Mouse (Mus musculus) brain, embryonic 14.5 days (tissue): ENCODE results near the gene Nudt13. TPM values are rescaled to one million over a fixed set of nuclear protein-coding genes. Genes with fewer than 3 reads are reported as not detected.
A peak's percentile ranks its signal among the peaks of the same experiment; 100 is the strongest.

Experiments
- DNase-seq: peaks from one replicate; pipeline ENCODE4 v3.0.0-alpha.2; 2011; ENCODE audit warnings: low read depth
- CTCF ChIP-seq: fragments of 200-500 bp; IDR thresholded peaks from 2 replicates; pipeline ENCODE4 v1.5.1; 2012; ENCODE audit warnings: inconsistent platforms, mild to moderate bottlenecking, moderate library complexity, borderline replicate concordance; ENCODE audit not compliant: insufficient read depth, insufficient read length; ENCODE audit errors: extremely low read depth
- POLR2A ChIP-seq: fragments of 200-500 bp; IDR thresholded peaks from 2 replicates; pipeline ENCODE4 v1.6.1; 2012; ENCODE audit warnings: mild to moderate bottlenecking, inconsistent platforms, borderline replicate concordance; ENCODE audit not compliant: poor library complexity, insufficient read depth, insufficient read length, severe bottlenecking; ENCODE audit errors: extremely low read depth
- polyA plus RNA-seq: library from polyadenylated mRNA; depleted of rRNA; stranded (reverse); fragments of >200 nt; gene quantifications from 2 replicates; pipeline ENCODE4 v1.2.3, GENCODE M21; 2012; rRNA removed

Nudt13 gene
- polyA plus RNA-seq: 16.5 and 17.4 TPM in 2 replicates

DNA sequence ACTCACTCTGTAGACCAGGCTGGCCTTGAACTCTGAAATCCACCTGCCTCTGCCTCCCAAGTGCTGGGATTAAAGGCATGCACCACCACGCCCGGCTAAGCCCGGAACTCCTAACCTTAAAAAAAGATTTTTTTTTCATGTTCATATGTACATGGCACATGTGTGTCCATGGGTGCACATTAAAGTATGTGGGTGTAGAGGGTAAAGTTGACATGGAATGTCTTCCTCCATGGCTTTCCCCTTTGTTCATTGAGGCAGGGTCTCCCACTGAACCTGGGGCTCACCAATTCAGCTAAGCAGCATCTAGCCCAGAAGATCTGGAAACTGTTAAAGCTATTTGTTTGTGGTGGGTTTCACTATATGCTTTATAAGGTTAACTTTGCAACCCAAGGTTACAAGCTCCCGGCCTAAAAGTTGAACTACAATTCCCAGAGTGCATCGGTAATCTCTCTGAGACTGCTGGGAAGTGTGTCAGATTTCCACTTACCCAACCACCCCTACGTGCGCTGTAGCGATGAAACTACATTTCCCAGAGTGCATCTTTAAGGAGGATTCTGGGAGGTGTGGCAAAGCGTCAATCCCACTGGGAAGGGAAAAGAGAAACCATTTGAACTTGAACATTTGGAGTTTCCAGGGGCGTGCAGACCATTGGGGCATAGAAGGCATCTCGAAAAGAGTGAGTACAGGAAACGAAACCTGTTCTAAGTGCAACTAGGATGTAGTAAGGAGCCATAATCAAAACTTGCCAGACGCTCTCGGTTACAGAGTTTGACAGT, at the start of gene Nudt13:
TSS of gene Nudt13 (plus strand) at position 581 of the 776 bp plus-strand sequence.
- peak; percentile 99 for DNase-seq
- TF ChIP-seq POLR2A (no peak), CTCF (no peak)

DNA sequence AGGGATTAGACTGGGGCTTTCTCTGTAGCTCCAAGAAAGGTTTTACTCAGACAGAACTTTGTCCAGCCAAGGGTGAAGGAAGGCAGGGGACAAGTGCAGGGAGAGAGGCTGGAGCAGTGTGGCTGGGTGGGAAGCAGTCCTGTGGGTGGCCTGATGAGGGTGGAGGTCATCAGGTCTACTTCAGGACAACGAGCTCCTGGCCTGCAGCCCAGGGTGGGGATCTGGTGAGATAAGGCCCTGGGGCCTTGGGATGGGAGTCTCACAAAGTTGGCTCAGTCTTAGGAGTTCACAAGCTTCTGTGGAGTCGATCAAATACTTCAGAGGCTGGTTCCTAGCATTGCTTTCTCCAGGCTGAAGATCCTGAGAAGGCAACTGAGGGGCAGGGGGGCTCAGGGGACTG, 49.2 kb upstream of the Nudt13 start:
- TF ChIP-seq CTCF: no peak
- TF ChIP-seq POLR2A: no peak

DNA sequence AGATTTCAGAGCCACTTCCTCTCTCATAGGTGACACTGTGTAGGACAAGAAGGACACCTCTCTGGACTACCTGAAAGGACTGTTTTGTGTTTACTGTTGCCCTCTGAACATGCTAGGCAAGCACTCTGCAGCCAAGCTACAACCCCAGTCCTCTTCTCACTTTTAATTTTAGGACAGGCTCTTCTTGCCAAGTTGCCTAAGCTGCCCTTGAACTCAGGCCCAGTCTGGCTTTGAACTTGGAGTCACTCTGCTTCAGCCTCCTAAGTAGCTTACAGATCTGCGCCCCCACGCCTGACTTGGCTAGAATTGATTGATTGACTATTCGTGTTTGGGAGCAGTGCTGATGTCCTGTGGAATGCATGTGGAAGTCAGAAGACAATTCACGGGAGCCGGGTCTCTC, 48.6 kb upstream of the Nudt13 start:
- DNase-seq: no peak
- TF ChIP-seq CTCF (no peak), POLR2A (no peak)

More for the DNA sequence above, 49.2 kb upstream of the Nudt13 start:
- no peak for DNase-seq

DNA sequence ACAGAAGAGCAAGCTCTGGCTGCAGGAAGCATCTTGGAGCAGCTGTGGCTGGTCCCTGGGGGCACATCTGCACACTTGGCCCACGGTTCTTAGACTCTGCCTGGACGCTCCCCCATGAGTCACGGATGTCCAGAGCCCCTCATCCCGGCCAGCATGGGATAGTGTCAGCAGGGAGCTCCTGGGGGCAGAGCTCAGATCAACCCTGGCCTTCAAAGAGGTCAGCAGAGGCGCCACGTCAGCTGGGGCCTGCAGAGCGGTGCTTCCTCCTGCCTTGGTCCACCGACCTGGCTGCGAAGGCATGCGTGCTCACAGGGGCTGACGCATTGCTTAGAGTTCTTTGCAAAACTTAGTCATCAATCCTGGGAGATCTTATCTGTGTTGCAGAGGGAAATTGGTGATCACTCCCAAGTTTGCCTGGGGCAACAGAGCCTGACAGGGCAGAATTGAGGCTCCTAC, 47.7 kb upstream of the Nudt13 start:
- DNase-seq: no peak

DNA sequence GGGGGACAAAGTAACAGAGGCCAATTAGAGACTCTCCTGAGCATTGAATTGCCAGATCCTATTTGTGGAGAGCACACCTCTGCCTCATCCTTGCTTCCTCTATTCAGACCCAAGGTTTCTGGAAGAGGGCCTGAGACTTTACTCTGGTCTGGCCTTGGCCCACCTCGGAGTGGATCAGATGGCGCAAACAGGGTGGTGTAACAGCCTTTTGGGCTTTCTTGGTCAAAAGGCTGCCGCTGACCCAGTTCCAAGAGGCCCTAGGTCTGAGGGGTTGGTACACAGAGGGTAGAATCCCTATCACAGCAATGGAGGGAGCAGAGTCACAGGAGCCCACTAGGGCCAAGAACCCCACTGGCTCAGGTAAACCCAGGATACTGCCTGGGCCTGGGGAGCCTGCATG, 46.5 kb upstream of the Nudt13 start:
- TF ChIP-seq POLR2A (no peak), CTCF (no peak)
- no peak for DNase-seq

More for the DNA sequence above, 47.7 kb upstream of the Nudt13 start:
- TF ChIP-seq CTCF: no peak
- no peak for TF ChIP-seq POLR2A

DNA sequence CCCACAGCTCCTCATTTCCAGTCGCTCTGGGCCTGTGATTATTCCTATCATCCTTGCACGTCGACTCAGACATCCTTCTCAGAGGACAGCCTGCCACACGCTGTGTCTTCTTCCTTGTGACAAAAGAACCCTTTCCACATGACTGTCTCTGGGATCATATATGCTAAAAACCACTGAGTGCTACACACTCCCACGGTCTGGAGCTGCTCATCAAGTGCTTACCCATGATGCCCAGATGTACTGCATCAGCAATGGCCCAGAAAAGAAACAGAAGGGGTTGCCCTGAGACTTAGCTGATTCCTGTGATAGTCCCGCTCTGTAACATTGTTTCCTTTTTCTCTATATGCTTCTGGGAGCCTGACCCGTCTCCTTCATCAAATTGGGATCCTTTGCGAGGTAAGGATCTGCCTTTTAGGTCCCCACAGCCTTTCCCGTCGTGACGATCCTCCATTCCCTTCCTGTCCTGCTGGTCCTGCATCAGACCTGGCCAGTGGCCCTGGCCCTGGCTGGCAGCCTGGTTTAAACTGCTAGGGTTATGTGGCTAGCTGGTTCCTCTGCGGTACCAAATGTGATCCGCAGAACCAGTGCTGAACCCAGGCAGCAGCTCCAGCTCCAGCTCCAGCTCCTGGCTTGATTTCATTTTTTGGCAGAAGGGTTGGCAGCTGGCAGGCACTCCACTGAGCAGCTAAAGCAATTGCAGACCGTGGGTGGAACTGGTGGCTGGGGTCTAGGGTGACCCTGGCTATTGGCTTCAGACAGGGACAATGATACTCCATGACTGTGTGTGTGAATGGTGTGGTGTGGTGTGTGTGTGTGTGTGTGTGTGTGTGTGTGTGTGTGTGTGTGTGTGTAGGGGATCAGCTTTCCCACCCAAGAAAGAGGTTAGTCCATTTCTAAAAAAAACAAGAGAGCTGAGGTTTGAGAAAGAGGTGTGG, 44.0 kb upstream of the Nudt13 start:
- peak; percentile 33 for DNase-seq
- no peak for TF ChIP-seq POLR2A
- no peak for TF ChIP-seq CTCF

DNA sequence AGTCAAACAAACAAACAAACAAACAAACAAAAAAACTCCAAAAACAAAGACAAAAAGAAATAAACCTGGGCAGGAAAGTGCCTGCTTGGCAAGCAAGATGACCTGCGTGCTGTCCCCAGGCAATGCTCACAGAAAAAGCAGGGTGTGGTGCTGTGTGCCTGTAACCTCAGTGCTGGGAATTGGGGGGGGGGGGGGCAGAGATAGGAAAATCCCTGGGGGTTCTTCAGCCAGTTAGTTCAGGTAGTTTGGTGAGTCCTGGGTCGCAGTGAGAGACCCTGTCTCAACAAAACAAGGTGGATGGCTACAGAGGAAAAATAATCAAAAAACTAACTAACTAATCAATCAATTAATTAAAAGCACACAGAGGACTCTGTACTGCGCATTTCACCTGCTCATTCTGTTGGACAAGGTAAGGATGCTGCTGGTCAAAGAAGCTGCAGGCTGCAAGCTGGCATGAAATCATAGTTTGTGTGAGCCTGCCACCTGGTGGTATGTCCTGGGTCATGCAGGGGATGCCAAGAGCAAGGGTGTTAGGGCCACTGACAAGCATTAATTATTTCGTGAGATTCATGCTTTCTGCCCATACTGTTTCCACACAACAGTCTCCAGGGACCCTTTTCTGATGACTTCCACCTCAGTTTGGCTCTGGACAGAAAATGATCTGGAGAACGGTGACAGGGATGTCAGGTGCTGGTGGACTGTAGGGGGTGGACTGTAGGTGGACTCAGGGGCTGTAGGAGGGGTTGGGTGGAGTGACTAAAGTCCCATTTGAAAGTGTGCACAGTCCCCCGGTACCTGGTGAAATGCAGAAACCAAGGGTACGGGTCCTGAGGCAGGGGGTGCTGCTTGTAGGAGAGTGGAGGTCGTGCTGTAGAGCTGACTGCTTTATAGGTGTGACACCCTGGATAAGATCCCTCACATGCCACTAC, 36.0 kb upstream of the Nudt13 start:
- peak; percentile 85 for DNase-seq
- no peak for TF ChIP-seq POLR2A
- peak; percentile 94 for TF ChIP-seq CTCF

DNA sequence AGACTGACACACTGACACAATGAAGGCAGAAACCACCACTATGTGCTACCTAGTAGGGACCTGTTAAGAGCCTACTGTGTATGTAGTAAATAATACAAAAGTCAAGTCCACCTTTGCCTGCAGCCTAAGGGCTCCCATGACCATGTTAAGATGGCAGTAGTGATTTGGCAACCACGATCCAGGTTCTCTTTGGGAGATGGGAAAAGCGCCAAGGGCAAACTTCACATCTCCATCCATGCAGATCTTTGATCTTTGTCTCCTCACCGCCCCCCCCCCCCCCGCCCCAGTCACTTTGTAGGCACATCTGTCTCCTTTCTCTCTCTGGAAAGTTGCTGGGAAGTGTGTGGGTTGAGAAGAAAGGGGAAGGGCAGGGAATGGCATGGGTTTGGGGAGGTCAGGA, 32.2 kb upstream of the Nudt13 start:
- TF ChIP-seq CTCF: no peak
- no peak for TF ChIP-seq POLR2A
- DNase-seq: no peak

DNA sequence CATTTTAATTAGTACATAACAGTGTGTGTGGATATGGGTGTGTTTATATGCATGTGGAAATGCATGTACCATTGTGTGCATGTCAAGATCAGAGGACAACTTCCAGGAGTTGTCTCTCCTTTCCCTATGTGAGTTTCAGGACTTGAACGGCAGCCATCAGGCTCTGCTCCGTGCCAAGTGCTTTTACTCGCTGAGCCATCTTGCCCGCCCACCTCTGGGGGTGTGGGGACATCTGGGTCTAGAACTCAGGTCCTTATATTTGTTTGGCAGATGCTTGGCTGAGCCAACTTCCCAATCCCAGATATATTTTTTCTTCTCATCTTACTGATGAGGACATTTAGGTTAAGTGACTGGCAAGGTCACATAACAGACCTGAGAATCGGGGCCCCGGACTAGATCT, 26.1 kb upstream of the Nudt13 start:
- TF ChIP-seq POLR2A: no peak
- TF ChIP-seq CTCF: no peak
- peak; percentile 28 for DNase-seq

DNA sequence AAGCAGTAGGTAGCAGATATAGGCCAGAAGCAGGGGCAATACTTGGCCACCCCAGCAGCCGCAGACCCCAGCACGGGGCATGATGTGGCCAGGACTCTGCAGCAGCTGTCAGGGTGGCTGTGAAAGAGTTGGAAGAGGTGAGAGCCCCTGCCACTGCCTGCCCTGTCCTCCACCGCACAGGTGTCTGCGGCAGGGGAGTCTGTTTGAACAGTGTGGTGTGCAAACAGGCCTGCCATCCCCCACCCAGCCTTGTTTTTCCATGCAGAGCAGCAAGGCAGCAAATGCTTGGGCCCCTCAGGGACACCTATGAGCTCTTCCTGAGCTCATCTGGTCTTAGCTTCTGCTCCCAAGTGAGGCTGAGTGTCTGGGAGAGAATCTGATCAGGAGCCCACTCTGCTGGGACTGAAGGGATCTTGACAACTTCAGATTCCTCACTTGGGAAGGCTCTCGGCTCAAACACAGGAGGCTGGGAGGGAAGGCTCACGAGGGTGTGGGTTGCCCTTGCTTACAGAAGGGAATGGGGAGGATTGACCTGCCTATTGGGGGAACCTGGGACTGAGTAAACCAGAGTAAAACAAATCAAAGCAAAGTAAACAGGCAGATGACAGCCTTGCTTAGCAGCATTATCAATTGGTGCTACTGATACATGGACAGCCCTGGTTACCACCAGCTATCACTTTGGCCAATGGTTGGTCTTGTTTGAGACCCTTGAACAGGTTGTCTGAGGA, 25.3 kb upstream of the Nudt13 start, which contains the start of gene Kcnk16:
TSS of gene Kcnk16 (minus strand) at position 118 of the 728 bp plus-strand sequence.
- DNase-seq: no peak
- TF ChIP-seq POLR2A (no peak), CTCF (no peak)
